Mouse (Mus musculus) stomach, postnatal 0 days (tissue): ENCODE measurements around the gene Ntn1.

Source experiments
- CTCF ChIP-seq: IDR thresholded peaks from 2 replicates; pipeline ENCODE4 v1.5.1; 2016; ENCODE audit warnings: antibody characterized with exemption, low read depth, mild to moderate bottlenecking, moderate library complexity
- EP300 ChIP-seq: optimal IDR thresholded peaks from 2 replicates; pipeline ENCODE3; 2016; ENCODE audit warnings: antibody characterized with exemption

DNA sequence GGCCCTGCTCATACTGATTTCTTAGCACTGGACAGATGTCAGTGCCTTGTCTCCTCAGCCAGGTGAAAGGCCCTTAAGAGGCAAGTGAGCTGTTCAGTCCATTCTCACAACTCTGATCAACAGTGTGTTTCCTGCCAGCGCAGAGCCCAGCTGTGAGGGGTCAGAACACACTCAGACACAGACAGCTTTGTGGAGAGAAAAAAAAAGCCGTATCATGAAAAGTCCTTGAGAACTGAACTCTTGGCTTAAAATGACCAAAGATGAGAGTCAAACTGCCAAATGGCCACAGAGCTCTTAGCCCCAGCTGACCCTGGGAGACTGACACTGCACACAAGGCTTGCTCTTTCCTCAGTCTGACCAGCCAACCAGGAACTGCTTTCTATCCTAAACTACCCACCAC lies 192.6 kb downstream of the Ntn1 start:
- TF ChIP-seq EP300 = no peak
- TF ChIP-seq CTCF = no peak
